Mouse (Mus musculus): ENCODE data around the gene Cdkl5.

Cdkl5 gene

DNA sequence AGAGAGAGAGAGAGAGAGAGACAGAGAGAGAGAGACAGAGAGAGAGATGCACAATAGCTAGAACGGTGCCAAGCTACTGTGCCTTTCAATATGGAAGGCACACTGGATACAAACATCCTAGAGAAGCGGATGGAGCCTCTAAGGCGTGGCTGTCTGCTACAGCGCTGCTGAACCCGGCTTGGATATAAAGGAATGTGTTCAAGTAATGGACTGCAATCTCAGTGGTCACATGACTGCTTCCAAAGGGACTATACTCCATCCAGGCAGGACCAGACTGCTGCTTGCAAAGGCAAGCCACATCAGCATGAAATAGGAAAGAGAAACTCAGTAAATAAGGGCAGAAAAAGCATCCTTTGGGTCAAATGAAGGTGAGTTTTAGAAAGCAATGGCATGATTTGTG, 258.9 kb downstream of the Cdkl5 start, which contains the start of gene Ppef1:
Gene Ppef1, minus strand, starts transcription at position 116 of the 400 bp plus-strand sequence.
- DNase-seq (ENCODE audit: low spot score in 2 of 2): no peak
